In the genomic region with DNA sequence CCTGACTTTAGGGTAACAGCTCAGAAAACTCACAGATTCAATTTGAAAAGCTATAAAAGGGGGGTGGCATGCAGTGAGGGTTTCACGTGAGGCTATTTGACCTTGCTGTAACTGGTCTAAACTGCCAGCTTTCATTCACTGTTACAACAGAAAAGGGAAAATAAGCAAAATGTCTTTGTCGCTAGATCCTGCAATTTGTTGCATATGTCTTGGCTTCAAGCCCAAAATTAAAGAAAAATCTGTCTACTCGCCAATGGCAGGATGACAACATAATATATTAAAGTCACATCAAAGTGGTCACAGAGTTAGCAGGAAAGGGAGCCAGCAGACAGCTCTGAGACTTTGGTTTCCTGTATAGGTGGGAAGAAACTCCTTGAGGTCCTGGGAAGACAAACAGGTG, we compare ENCODE assay signal across 24 mouse cellular contexts. TPM values are rescaled to one million over a fixed set of nuclear protein-coding genes. Genes with fewer than 3 reads are reported as not detected.
A peak's percentile ranks its signal among the peaks of the same experiment; 100 is the strongest.
DNase-seq lines count a peak whose midpoint lies in the region; ATAC-seq and TF ChIP-seq lines count a peak whose summit lies in the region.
"Had no signal": no experiment of that assay in that cellular context is flagged by ENCODE, and none has a peak within 500 bp of the region (broad histone marks: within the 10 kb centered on the region; RNA-seq: fewer than 3 reads in every experiment).

No protein-coding gene starts in this region.

- H3K27me3 ChIP-seq in forebrain, embryonic 13.5 days: no peaks in the 10 kb centered on the region
- H3K27me3 ChIP-seq in forebrain, embryonic 11.5 days (ENCODE audit: control insufficient read depth, insufficient read depth, low read length): no peaks in the 10 kb centered on the region
- no peaks in the 10 kb centered on the region for H3K27me3 ChIP-seq in kidney, embryonic 14.5 days (ENCODE audit: control insufficient read depth, insufficient read depth, low read length)
- no peaks in the 10 kb centered on the region for H3K27me3 ChIP-seq in lung, postnatal 0 days (replicated peaks; ENCODE audit: insufficient read depth, low read length)
- H3K27me3 ChIP-seq: heart, embryonic 12.5 days; liver, embryonic 13.5 days; midbrain, embryonic 12.5 days; neural tube, embryonic 13.5 days had no signal

- no peak overlapping the region for H3K27ac ChIP-seq in forebrain, embryonic 13.5 days
- H3K27ac ChIP-seq in forebrain, embryonic 11.5 days (ENCODE audit: low read depth, low read length): no peak overlapping the region
- no peak overlapping the region for H3K27ac ChIP-seq in kidney, embryonic 14.5 days (ENCODE audit: low read depth, low read length)
- H3K27ac ChIP-seq in lung, postnatal 0 days (ENCODE audit: low read length): no peak overlapping the region
- H3K27ac ChIP-seq: liver, embryonic 13.5 days; midbrain, embryonic 12.5 days; neural tube, embryonic 13.5 days had no signal

- WGBS in forebrain, embryonic 13.5 days: 48% methylated on average over 3 of the region's 3 CpGs
- whole genome bisulfite sequencing in forebrain, embryonic 11.5 days: 52% methylated on average over 3 of the region's 3 CpGs
- WGBS in kidney, embryonic 14.5 days: 34% methylated on average over 3 of the region's 3 CpGs
- 23% methylated on average over 3 of the region's 3 CpGs for WGBS in lung, postnatal 0 days

- no peaks in the 10 kb centered on the region for H3K36me3 ChIP-seq in forebrain, embryonic 13.5 days (ENCODE audit: poor library complexity, severe bottlenecking)
- H3K36me3 ChIP-seq in forebrain, embryonic 11.5 days (ENCODE audit: control insufficient read depth, insufficient read depth, low read length): no peaks in the 10 kb centered on the region
- H3K36me3 ChIP-seq in kidney, embryonic 14.5 days (ENCODE audit: control insufficient read depth, insufficient read depth, low read length): no peaks in the 10 kb centered on the region
- H3K36me3 ChIP-seq in lung, postnatal 0 days (ENCODE audit: insufficient read depth, low read length): no peaks in the 10 kb centered on the region
- H3K36me3 ChIP-seq: heart, embryonic 12.5 days; liver, embryonic 13.5 days; midbrain, embryonic 12.5 days; neural tube, embryonic 13.5 days had no signal

- H3K4me3 ChIP-seq in forebrain, embryonic 13.5 days: no peak overlapping the region
- no peak overlapping the region for H3K4me3 ChIP-seq in forebrain, embryonic 11.5 days (ENCODE audit: low read depth, low read length)
- H3K4me3 ChIP-seq in kidney, embryonic 14.5 days (ENCODE audit: low read length): no peak overlapping the region
- no peak overlapping the region for H3K4me3 ChIP-seq in lung, postnatal 0 days (ENCODE audit: low read depth, low read length)
- H3K4me3 ChIP-seq: heart, embryonic 12.5 days; liver, embryonic 13.5 days; midbrain, embryonic 12.5 days; neural tube, embryonic 13.5 days had no signal

- TF ChIP-seq CTCF in lung, postnatal 0 days (IDR thresholded peaks at IDR 0.05): no peak

- ATAC-seq in forebrain, embryonic 13.5 days: 0 out of 2 replicates have a peak, but pooled peaks have one; percentile 13
- ATAC-seq in forebrain, embryonic 11.5 days (replicated peaks; ENCODE audit: low FRiP score): no peak
- no peak for ATAC-seq in kidney, embryonic 14.5 days (ENCODE audit: low FRiP score, low TSS enrichment)
- ATAC-seq in lung, postnatal 0 days: peak; percentile 13; the same call in 1 of the 2 replicates
- ATAC-seq: CD4-positive, CD25-positive, alpha-beta regulatory T cell, adult 4 months; forebrain, embryonic 16.5 days; hindbrain, embryonic 16.5 days; intestine, embryonic 16.5 days had no signal

- H3K9ac ChIP-seq in forebrain, embryonic 13.5 days: no peak overlapping the region
- no peak overlapping the region for H3K9ac ChIP-seq in forebrain, embryonic 11.5 days (ENCODE audit: low read length)
- H3K9ac ChIP-seq in kidney, embryonic 14.5 days (ENCODE audit: low read depth, low read length): no peak overlapping the region
- no peak overlapping the region for H3K9ac ChIP-seq in lung, postnatal 0 days (replicated peaks; ENCODE audit: low read depth)
- H3K9ac ChIP-seq: heart, embryonic 12.5 days; liver, embryonic 13.5 days; midbrain, embryonic 12.5 days; neural tube, embryonic 13.5 days had no signal

- H3K9me3 ChIP-seq in forebrain, embryonic 13.5 days (replicated peaks): no peaks in the 10 kb centered on the region
- no peaks in the 10 kb centered on the region for H3K9me3 ChIP-seq in forebrain, embryonic 11.5 days (ENCODE audit: control insufficient read depth, low read length)
- no peaks in the 10 kb centered on the region for H3K9me3 ChIP-seq in kidney, embryonic 14.5 days (ENCODE audit: control insufficient read depth, low read length)
- no peaks in the 10 kb centered on the region for H3K9me3 ChIP-seq in lung, postnatal 0 days (ENCODE audit: low read length)
- H3K9me3 ChIP-seq: heart, embryonic 12.5 days; liver, embryonic 13.5 days; midbrain, embryonic 12.5 days; neural tube, embryonic 13.5 days had no signal

- no peaks in the 10 kb centered on the region for H3K4me1 ChIP-seq in forebrain, embryonic 13.5 days
- no peaks in the 10 kb centered on the region for H3K4me1 ChIP-seq in forebrain, embryonic 11.5 days (replicated peaks; ENCODE audit: control insufficient read depth, insufficient read depth, low read length)
- no peaks in the 10 kb centered on the region for H3K4me1 ChIP-seq in kidney, embryonic 14.5 days (ENCODE audit: control insufficient read depth, insufficient read depth, low read length)
- peaks cover 3% of the 10 kb centered on the region; the same call in 1 of the 2 replicates for H3K4me1 ChIP-seq in lung, postnatal 0 days (ENCODE audit: insufficient read depth, low read depth, low read length)
- H3K4me1 ChIP-seq: heart, embryonic 12.5 days; neural tube, embryonic 13.5 days had no signal

- no peak for DNase-seq in forebrain, embryonic 11.5 days (ENCODE audit: low spot score)
- DNase-seq in kidney, adult 9 months: peak; percentile 8
- peak; percentile 72 for DNase-seq in lung, postnatal 0 days (ENCODE audit: low spot score)
- no peak for DNase-seq in lung, postnatal 4 days
- no peak for DNase-seq in urinary bladder, postnatal 4 days (ENCODE audit: low spot score in 2 of 2)
- DNase-seq: adrenal gland, postnatal 36 days; cerebellum, adult 2 months; cerebellum, postnatal 36 days; gastrocnemius, postnatal 36 days; heart, postnatal 36 days; kidney, postnatal 25 days; layer of hippocampus, adult 9-11 months; liver, embryonic 13.5 days; lung, postnatal 36 days; right cerebral cortex, adult 18-20 months had no signal

- no peak overlapping the region for H3K4me2 ChIP-seq in forebrain, embryonic 13.5 days
- H3K4me2 ChIP-seq in forebrain, embryonic 11.5 days (ENCODE audit: low read depth, low read length, severe bottlenecking): no peak overlapping the region
- H3K4me2 ChIP-seq in kidney, embryonic 14.5 days (replicated peaks; ENCODE audit: low read depth, low read length): no peak overlapping the region
- no peak overlapping the region for H3K4me2 ChIP-seq in lung, postnatal 0 days (replicated peaks; ENCODE audit: low read depth, low read length)
- H3K4me2 ChIP-seq: heart, embryonic 12.5 days; liver, embryonic 13.5 days; midbrain, embryonic 12.5 days; neural tube, embryonic 13.5 days had no signal

- TF ChIP-seq EP300 in lung, postnatal 0 days (IDR thresholded peaks at IDR 0.05): no peak

RNA-seq across cellular contexts. Expression of a gene that starts 34.2 kb away (rescaled TPM):
- 108 and 111 TPM in 2 replicates for polyA plus RNA-seq in forebrain, embryonic 13.5 days (2015; fragmentation: Nextera tagmentation; extraction: Ambion mirVana)
- 61.0 and 68.6 TPM in 2 replicates for polyA plus RNA-seq in forebrain, embryonic 11.5 days (2014; fragmentation: Nextera tagmentation; extraction: Ambion mirVana)
- 31.3 and 42.8 TPM in 2 replicates for polyA plus RNA-seq in kidney, embryonic 14.5 days (2014; fragmentation: Nextera tagmentation; extraction: Ambion mirVana)
- polyA plus RNA-seq in lung, postnatal 0 days (2015; fragmentation: Nextera tagmentation; extraction: Ambion mirVana): 73.3 and 79.6 TPM in 2 replicates

RNA-seq across cellular contexts. Expression of a gene that starts 40.2 kb away (rescaled TPM):
- 4.6 and 4.9 TPM in 2 replicates for polyA plus RNA-seq in forebrain, embryonic 13.5 days (2015; fragmentation: Nextera tagmentation; extraction: Ambion mirVana)
- 16.5 and 17.8 TPM in 2 replicates for polyA plus RNA-seq in forebrain, embryonic 11.5 days (2014; fragmentation: Nextera tagmentation; extraction: Ambion mirVana)
- 12.8 and 24.1 TPM in 2 replicates for polyA plus RNA-seq in kidney, embryonic 14.5 days (2014; fragmentation: Nextera tagmentation; extraction: Ambion mirVana)
- 15.4 and 17.0 TPM in 2 replicates for polyA plus RNA-seq in lung, postnatal 0 days (2015; fragmentation: Nextera tagmentation; extraction: Ambion mirVana)

RNA-seq across cellular contexts. Expression of a gene that starts 49.5 kb away (rescaled TPM):
- 114 and 126 TPM in 2 replicates for polyA plus RNA-seq in forebrain, embryonic 13.5 days (2015; fragmentation: Nextera tagmentation; extraction: Ambion mirVana)
- polyA plus RNA-seq in forebrain, embryonic 11.5 days (2014; fragmentation: Nextera tagmentation; extraction: Ambion mirVana): 18.1 and 23.8 TPM in 2 replicates
- 4.7 and 7.3 TPM in 2 replicates for polyA plus RNA-seq in kidney, embryonic 14.5 days (2014; fragmentation: Nextera tagmentation; extraction: Ambion mirVana)
- 7.7 and 9.7 TPM in 2 replicates for polyA plus RNA-seq in lung, postnatal 0 days (2015; fragmentation: Nextera tagmentation; extraction: Ambion mirVana)

Comparison
In these comparisons a context has a peak if more than half of its experiments do, and no peak if none do; other contexts are left out.
1. ATAC-seq: peak in forebrain, embryonic 13.5 days (single experiment) and lung, postnatal 0 days (single experiment); none in forebrain, embryonic 11.5 days (single experiment) and kidney, embryonic 14.5 days (single experiment).
2. DNase-seq: peak in kidney, adult 9 months (single experiment) and lung, postnatal 0 days (single experiment); none in forebrain, embryonic 11.5 days (single experiment), lung, postnatal 4 days (0 of 2) and urinary bladder, postnatal 4 days (0 of 2).